Mouse (Mus musculus) brain, embryonic 14.5 days (tissue): ENCODE results near the gene Arid4a.

ENCODE experiments used
- CTCF ChIP-seq: fragments of 200-500 bp; IDR thresholded peaks from 2 replicates; pipeline ENCODE4 v1.5.1; 2012; ENCODE audit warnings: inconsistent platforms, mild to moderate bottlenecking, moderate library complexity, borderline replicate concordance; ENCODE audit not compliant: insufficient read depth, insufficient read length; ENCODE audit errors: extremely low read depth
- POLR2A ChIP-seq: fragments of 200-500 bp; IDR thresholded peaks from 2 replicates; pipeline ENCODE4 v1.6.1; 2012; ENCODE audit warnings: mild to moderate bottlenecking, inconsistent platforms, borderline replicate concordance; ENCODE audit not compliant: poor library complexity, insufficient read depth, insufficient read length, severe bottlenecking; ENCODE audit errors: extremely low read depth

DNA sequence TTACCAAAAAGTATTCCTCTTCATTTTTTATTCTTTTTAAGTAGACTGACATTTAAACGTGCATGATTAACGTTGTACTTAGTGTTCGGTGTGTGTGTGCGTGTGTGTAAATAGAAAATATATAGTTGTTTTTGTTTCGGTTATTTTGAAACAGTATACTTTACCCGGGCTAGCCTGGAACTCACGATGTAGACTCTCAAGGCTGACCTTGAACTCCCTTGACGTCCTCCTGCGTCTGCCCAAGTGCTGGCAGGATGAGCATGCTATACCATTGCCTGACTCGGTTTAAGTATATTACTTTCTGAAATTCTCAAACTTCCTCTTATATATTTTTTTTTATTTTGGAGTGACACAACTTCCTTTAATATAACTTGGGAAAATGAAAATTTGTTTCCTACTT is 2.0 kb downstream of the Arid4a start:
- TF ChIP-seq POLR2A (no peak), CTCF (no peak)
